Mouse (Mus musculus): ENCODE results near the gene Dnaja2. TPM values are rescaled to one million over a fixed set of nuclear protein-coding genes. Genes with fewer than 3 reads are reported as not detected.

Dnaja2 gene
- total RNA-seq, 1 experiment, result 158 TPM

DNA sequence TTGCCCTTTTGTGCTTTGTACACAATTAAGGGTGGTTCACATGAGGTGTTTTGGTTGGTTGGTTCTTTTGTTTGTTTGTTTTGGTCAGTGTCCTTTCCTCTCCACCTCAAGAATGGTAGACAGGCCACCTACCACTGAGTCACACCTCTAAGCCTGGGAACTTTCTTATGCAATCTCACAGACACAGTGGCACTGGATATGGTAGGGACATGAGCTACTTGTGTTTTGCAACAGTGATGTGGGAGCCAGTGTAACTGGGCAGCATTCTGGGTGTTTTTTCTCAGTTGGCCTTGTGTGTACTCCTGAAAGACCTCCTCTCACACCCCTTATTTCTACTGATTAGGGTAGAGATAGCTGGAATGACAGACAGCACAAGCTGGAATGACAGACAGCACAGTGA lies 66.5 kb downstream of the Dnaja2 start:
- Histone ChIP-seq H3K9me3 (ENCODE audit: control insufficient read depth, insufficient read depth, low read depth, low read length) (no peaks in the 10 kb centered on the region), H3K36me3 (ENCODE audit: control insufficient read depth, insufficient read depth, low read length, poor library complexity, severe bottlenecking) (no peaks in the 10 kb centered on the region), H3K9ac (ENCODE audit: insufficient read depth, low read depth, low read length, poor library complexity, severe bottlenecking) (no peak overlapping the region), H3K27ac (ENCODE audit: insufficient read depth, low read depth, low read length, poor library complexity, severe bottlenecking) (no peak overlapping the region), H3K4me3 (ENCODE audit: insufficient read depth in 1 of 2, low read depth in 1 of 2, low read length in 2 of 2, poor library complexity in 1 of 2, severe bottlenecking in 1 of 2) (no peak overlapping the region), H3K4me1 (ENCODE audit: control insufficient read depth in 2 of 2, insufficient read depth in 2 of 2, low read length in 2 of 2, poor library complexity in 1 of 2) (peaks cover 4 to 11% of the 10 kb centered on the region in 2 experiments; a peak in 3 of 4 replicates)
- in situ Hi-C loops (cut with MboI; ENCODE audit: low sequenced_read_pairs in 2 of 2, unreplicated experiment in 2 of 2), result no loop called here
- TF ChIP-seq ZC3H11A (IDR thresholded peaks at IDR 0.05; ENCODE audit: borderline replicate concordance, low read depth, low read length), result no peak
- no peak for TF ChIP-seq ZNF384 (IDR thresholded peaks at IDR 0.05; ENCODE audit: low read depth, low read length)
- no peak for TF ChIP-seq MAFK (IDR thresholded peaks at IDR 0.05; ENCODE audit: insufficient read depth, low read depth, low read length)
- no peak for TF ChIP-seq CHD2 (IDR thresholded peaks at IDR 0.05; ENCODE audit: low read depth, low read length)
- no peak for TF ChIP-seq HCFC1 (IDR thresholded peaks at IDR 0.05; ENCODE audit: borderline replicate concordance, insufficient read depth, low read length)
- no peak for DNase-seq (ENCODE audit: low read depth, low spot score)

DNA sequence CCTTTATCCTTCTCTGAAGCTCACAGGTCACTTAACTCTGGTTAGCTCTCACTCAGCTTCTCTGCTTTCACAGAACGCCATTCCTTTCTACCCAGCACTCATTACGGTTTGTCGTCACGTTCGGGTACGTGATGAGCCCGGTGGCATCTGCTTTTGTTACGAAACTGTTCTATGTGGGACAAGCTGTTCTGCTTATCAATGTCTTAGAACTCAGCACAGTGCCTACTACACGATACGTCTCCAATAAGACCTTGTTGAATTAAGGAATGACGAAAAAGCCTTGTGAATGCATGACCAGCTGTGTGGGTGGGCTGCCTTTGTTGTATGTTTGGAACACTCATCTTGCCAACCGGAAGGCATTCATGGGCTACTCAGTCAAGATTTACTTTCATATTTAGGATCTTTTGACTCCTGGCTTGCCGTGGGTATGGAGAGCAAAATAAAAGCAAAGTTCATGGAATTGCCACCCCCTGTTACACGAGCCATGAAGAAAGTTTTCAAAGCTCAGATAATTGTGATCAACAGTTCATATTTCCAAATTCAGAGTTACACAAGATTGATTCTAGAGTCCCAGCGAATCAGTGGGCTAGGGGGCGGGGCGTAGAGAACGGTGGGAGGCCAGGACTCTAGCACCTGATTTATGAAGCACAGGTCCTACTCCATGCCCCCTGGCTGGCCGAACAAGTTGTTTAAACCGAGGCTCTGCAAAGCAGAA lies 67.1 kb downstream of the Dnaja2 start:
- no peak for TF ChIP-seq CHD2 (IDR thresholded peaks at IDR 0.05; ENCODE audit: low read depth, low read length)
- TF ChIP-seq MAFK (IDR thresholded peaks at IDR 0.05; ENCODE audit: insufficient read depth, low read depth, low read length), result no peak
- TF ChIP-seq ZC3H11A (IDR thresholded peaks at IDR 0.05; ENCODE audit: borderline replicate concordance, low read depth, low read length), result no peak
- no peak for TF ChIP-seq HCFC1 (IDR thresholded peaks at IDR 0.05; ENCODE audit: borderline replicate concordance, insufficient read depth, low read length)
- no peak for TF ChIP-seq ZNF384 (IDR thresholded peaks at IDR 0.05; ENCODE audit: low read depth, low read length)
- peaks cover 4 to 11% of the 10 kb centered on the region in 2 experiments; a peak in 3 of 4 replicates for H3K4me1 ChIP-seq (ENCODE audit: control insufficient read depth in 2 of 2, insufficient read depth in 2 of 2, low read length in 2 of 2, poor library complexity in 1 of 2)
- no peaks in the 10 kb centered on the region for H3K36me3 ChIP-seq (ENCODE audit: control insufficient read depth, insufficient read depth, low read length, poor library complexity, severe bottlenecking)
- H3K9ac ChIP-seq (ENCODE audit: insufficient read depth, low read depth, low read length, poor library complexity, severe bottlenecking), result no peak overlapping the region
- H3K4me3 ChIP-seq (ENCODE audit: insufficient read depth in 1 of 2, low read depth in 1 of 2, low read length in 2 of 2, poor library complexity in 1 of 2, severe bottlenecking in 1 of 2), result no peak overlapping the region
- DNase-seq (ENCODE audit: low read depth, low spot score), result no peak
- H3K9me3 ChIP-seq (ENCODE audit: control insufficient read depth, insufficient read depth, low read depth, low read length), result no peaks in the 10 kb centered on the region
- no peak overlapping the region for H3K27ac ChIP-seq (ENCODE audit: insufficient read depth, low read depth, low read length, poor library complexity, severe bottlenecking)
- in situ Hi-C loops (cut with MboI; ENCODE audit: low sequenced_read_pairs in 2 of 2, unreplicated experiment in 2 of 2), result no loop called here

Other genes starting within 250 kb of the Dnaja2 start
- 0.11 and 0.22 TPM in 2 replicates for gene Mylk3, start 169.0 kb downstream of the Dnaja2 start, total RNA-seq (2012; rRNA removed)
- gene 4921524J17Rik, start 122.5 kb downstream of the Dnaja2 start, total RNA-seq (2012; rRNA removed), result 15.0 and 19.5 TPM in 2 replicates
- 31.9 and 46.4 TPM in 2 replicates for gene Gpt2, start 62.8 kb downstream of the Dnaja2 start, total RNA-seq (2012; rRNA removed)
- 7.9 and 10.8 TPM in 2 replicates for gene Neto2, start 145.6 kb upstream of the Dnaja2 start, total RNA-seq (2012; rRNA removed)

Measured in ES-E14 (cell line).